Mouse (Mus musculus) gastrocnemius, postnatal 14 days (tissue): ENCODE measurements around the gene Tpo. TPM values are rescaled to one million over a fixed set of nuclear protein-coding genes. Genes with fewer than 3 reads are reported as not detected.
A peak's percentile ranks its signal among the peaks of the same experiment; 100 is the strongest.

Experiments
- DNase-seq: peaks from one replicate; pipeline ENCODE4 v3.0.0; 2021; ENCODE audit warnings: mixed read lengths
- intact Hi-C: fragments of 180-260 bp; cut with DNase I; formaldehyde crosslinking; loops from one replicate; pipeline ENCODE4 v1.15.1; 2025; ENCODE audit warnings: low total_unique reads
- long read RNA-seq, 2 experiments: library from polyadenylated mRNA; stranded (forward); transcript quantifications; one replicate each; pipeline ENCODE4 v2.0.0; 2021
- total RNA-seq, 2 experiments: library from RNA; stranded (reverse); gene quantifications; 2 replicates each; pipeline ENCODE4 v1.2.3; 2021

The Tpo gene
- not detected for total RNA-seq
- long read RNA-seq, experiment 1 = 0 reads
- long read RNA-seq, experiment 2 = 0 reads

DNA sequence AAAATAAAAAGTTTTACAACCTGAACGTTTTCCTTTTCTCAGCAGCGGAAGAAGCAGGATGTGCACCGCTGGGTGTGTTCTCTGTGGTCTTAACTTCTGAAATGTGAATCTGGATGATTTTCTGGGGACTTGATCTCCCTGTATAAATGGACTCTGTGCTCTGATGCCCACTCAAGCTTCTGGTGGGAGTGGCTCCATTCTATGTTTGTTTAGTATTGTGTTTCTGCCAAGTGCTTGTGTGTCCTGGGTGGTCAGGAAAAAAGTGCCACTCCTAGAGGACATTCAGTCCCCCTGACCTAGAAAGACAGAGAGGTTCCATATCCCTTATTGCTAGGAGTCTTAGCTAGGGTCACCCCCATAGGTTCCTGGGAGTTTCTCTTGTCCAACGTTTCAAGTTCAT lies at the start of gene Tpo:
Gene Tpo (minus strand): TSS at position 101 of the 400 bp plus-strand sequence.
- intact Hi-C loops = no loop called here
- DNase-seq = no peak

DNA sequence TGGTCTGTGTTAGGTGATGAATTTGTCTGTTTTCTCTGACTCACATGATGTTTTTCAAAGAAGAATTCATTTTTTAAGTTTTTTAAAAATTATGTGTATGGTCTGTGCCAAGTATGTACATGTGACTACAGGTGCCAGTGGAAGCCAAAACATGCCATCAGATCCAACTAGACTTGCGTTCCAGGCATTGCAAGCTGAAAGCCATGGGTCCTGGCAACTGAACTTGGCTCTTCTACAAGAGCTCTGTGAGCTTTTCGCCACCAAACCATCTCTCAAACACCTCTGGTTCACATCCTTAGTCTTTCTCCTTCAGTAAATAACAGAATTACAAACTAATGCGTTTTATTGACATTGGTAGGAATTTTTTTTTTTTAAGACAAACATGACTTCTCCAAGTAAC lies 49.3 kb upstream of the Tpo start:
- DNase-seq = no peak
- intact Hi-C loops = no loop called here

- DNase-seq = no peak
- intact Hi-C loops = no loop called here
Observed at GRCm38 (mm10) chr12:30179623-30180022, 47.2 kb upstream of the Tpo start.

DNA sequence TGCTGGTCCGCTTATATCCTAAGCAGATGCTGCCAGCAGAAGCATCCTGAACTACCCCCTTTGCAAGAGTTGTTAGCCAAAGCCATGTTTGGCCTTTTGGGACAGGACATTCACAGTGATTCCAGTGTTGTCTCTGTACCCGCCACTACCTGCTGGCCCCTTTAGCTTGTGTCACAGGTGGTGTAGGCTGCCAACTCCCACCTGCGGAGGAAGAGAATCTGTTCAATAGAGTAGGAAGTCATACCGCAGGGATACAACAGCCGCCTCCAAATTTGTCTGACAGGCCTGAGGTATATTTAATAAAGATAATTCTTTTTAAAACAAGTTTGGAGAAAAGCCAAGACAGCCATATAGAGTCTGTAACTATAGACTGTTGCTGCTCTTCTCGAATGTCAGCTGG lies 45.5 kb upstream of the Tpo start:
- DNase-seq = no peak
- intact Hi-C loops = no loop called here

- no peak for DNase-seq
- intact Hi-C loops = no loop called here
Observed at GRCm38 (mm10) chr12:30177529-30177928, 45.1 kb upstream of the Tpo start.

GRCm38 (mm10) chr12:30168491-30168890 lies 36.1 kb upstream of the Tpo start:
- intact Hi-C loops = no loop called here
- no peak for DNase-seq

DNA sequence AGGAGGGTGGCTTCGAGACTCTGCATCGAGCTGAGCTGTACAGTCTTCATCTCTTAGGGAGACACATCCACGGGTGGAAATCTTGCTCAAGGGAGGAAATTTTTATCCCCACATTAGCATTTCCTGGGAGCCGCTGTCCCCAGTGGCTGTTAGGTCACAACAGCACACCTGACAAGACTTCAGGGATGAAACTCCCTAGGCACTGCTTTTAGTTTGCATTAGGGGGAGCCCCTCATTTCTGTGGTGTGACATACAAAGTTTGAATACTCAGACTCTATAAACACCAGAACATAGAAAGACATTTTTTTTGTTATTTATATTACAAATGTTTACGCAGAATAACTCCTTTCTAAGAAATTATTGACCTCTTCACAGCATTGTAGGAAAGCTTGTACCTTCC lies 32.1 kb upstream of the Tpo start:
- intact Hi-C loops = no loop called here
- DNase-seq = no peak

- intact Hi-C loops = no loop called here
- DNase-seq = no peak
Observed at GRCm38 (mm10) chr12:30164005-30164404, 31.6 kb upstream of the Tpo start.

- intact Hi-C loops = no loop called here
- DNase-seq = no peak
Observed at GRCm38 (mm10) chr12:30161731-30162406, 29.4 kb upstream of the Tpo start.

- intact Hi-C loops = no loop called here
- no peak for DNase-seq
Observed at GRCm38 (mm10) chr12:30160475-30160874, 28.1 kb upstream of the Tpo start.

DNA sequence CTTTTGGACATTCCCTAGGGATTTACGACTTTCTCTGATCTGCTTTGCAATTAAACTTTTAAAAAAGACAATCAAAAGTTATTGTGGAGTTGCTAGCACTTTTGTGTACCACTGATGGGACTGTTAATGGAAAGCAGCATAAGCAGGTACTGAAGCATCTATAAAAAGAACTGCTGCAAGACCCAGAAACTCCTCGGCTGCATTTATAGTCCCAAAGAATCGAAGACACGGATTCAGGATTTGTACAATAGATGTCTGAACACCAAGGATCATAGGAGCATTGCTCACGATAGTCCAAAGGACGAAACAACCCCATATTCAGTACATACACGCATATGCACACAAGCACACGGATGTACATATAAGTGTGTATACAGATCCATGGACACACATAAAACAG lies 27.4 kb upstream of the Tpo start:
- no peak for DNase-seq
- intact Hi-C loops = no loop called here

DNA sequence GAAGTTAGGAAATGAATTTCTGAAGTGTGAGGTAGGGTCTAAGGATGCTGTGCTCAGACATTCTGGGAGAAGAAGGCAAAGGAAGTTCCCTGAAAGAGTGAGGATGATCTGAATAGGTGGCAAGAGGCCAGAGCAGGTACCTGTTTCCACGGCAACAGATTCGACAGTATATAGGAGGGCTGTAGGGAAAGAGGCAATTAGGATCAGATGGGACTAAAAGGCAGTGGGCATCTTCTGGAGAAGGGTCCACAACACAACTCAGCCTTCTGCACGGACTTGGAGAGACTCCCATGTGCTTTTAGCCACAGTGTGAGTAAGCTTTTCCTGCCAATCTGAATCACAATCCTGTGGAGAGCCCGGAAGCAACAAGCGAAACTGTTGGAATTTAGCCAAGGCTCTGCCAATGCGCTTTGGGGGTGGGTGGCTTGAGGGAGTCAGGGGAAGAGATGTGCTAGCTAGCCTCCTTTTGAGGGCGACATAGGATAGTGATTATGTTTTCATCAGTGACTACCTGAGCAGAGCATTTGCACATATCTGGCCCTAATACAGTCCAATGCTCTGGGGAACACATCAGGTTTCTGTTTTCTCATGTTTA lies 21.8 kb upstream of the Tpo start:
- intact Hi-C loops = no loop called here
- no peak for DNase-seq

DNA sequence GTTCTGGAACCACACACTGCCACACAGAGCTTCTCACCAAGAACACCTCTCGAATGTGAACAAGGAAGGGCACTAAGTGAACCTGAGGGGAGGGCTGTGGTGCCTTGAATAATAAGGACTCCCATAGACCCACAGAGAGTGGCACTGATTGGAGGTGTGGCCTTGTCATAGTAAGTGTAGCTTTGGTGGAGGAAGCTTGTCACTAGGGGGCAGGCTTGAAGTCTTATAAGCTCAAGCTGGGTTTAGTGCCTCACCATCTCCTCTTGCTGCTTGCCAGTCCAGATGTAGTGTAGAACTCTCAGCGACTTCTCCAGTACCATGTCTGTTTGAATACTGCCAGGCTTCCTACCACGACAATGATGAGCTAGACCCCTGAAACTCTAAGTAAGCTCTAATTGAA lies 9.7 kb upstream of the Tpo start:
- DNase-seq = no peak
- intact Hi-C loops = no loop called here

GRCm38 (mm10) chr12:30129411-30129716 lies 3.1 kb downstream of the Tpo start:
- intact Hi-C loops = loop anchor here (10.0 kb wide), 3 partner anchors 75 to 455 kb away; partner anchors contain the start of genes Sntg2 and Tmem18
- DNase-seq = no peak

GRCm38 (mm10) chr12:30128561-30129410 lies 3.6 kb downstream of the Tpo start:
- DNase-seq = peak; percentile 65
- intact Hi-C loops = loop anchor here (10.0 kb wide), 3 partner anchors 74 to 456 kb away; partner anchors contain the start of genes Sntg2 and Tmem18

GRCm38 (mm10) chr12:30122347-30122746 lies 10.1 kb downstream of the Tpo start:
- DNase-seq = no peak
- intact Hi-C loops = loop anchor here (10.0 kb wide), 3 partner anchors 68 to 462 kb away; partner anchors contain the start of genes Sntg2 and Tmem18

DNA sequence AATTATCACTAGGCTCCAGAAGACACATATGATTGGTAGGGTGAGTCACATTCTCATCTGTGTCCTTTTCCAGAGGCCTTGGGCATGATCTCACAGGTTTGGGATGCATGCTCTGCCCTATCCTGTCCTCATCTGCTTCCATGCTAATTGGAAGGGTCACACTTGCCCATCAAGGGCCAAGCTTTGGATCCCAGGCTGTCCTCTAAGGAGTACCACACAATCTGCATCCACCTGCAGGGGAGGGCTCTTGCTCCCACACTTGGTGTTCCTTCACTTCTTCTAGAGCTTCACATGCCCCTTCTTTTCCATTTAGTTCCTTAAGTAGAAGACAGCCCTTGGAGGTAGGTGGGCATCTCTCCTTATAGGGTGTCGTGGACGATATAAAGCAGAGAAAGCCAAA lies 20.2 kb downstream of the Tpo start:
- no peak for DNase-seq
- intact Hi-C loops = no loop called here

GRCm38 (mm10) chr12:30109646-30110605 lies 22.5 kb downstream of the Tpo start:
- DNase-seq = no peak

DNA sequence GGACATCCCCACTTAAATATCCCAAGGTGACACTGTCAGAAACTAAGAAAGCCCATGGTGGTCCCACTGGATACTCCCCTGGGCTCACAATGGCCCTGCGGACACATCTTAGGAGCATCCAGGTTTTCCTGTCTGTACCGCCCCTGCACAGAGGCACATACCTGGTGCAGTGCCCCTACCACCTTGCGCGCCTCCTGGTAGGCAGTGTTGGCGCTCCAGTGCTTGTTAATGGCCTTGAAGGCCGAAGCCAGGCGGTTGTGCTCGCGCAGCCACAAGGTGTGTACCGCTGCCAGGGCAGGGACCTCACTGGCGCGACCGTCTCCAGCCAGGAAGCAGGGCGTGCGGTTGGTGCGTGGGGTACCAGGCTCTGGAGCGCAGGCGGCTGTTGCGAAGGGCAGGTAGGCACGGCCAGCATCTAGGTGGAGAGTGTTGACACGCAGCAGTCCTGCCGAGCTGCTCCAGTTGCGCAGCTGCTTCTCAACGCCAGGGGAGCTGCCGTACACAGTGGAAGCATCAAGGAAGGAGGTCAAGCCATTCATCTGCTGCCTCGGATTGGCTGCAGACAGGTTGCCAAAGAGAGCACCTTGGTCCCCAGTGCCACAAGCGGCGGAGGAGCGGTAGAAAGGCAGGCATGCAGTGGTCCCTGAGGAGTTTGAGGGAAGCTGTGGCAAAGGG lies 29.4 kb downstream of the Tpo start:
- DNase-seq = no peak
- intact Hi-C loops = no loop called here

More at GRCm38 (mm10) chr12:30109646-30110605, 22.5 kb downstream of the Tpo start:
- intact Hi-C loops = no loop called here
